Mouse (Mus musculus) yolk sac, embryonic 10.5 days (tissue): ENCODE results near the gene Gm3591.
"Not testable (repeated sequence)": the region's sequence is repeated elsewhere in the genome, so short reads cannot be mapped to it uniquely, and the experiment has no call there.

Experiments
- DNase-seq: peaks from one replicate; pipeline ENCODE4 v3.0.0-alpha.2; 2017; ENCODE audit warnings: low spot score

Gene Gm3591

DNA sequence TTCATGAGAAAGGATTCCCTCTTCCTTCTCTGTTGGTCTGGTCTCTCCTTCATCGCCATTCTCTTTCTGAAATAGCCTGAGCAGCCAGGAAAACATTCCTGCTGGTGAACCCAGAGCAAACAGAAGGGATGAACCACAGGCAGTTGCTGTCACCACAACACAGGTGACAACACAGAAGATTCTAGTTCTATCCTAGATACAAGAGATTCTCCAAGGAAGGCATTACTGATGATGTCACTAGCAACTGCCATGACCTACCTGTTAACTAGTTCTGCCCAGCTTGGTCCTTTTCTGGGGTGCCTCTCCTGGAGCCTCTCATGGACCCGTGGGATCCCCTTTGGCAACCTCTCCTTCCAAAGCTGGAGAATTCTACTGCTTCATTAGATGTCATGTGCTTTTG lies at the start of gene Gm3591:
Gene Gm3591, minus strand, starts transcription at position 101 of the 400 bp plus-strand sequence.
- not testable (repeated sequence) for DNase-seq

DNA sequence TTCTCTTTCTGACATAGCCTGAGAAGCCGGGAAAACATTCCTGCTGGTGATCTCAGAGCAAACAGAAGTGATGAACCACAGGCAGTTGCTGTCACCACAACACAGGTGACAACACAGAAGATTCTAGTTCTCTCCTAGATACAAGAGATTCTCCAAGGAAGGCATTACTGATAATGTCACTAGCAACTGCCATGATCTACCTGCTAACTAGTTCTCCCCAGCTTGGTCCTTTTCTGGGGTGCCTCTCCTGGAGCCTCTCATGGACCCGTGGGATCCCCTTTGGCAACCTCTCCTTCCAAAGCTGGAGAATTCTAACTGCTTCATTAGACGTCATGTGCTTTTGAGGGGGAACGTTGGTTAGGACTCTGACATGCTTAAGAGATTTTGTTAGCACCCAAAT lies 32.2 kb upstream of the Gm3591 start, which contains the start of gene Gm3594:
Gene Gm3594, minus strand, starts transcription at position 101 of the 400 bp plus-strand sequence.
- DNase-seq = not testable (repeated sequence)

DNA sequence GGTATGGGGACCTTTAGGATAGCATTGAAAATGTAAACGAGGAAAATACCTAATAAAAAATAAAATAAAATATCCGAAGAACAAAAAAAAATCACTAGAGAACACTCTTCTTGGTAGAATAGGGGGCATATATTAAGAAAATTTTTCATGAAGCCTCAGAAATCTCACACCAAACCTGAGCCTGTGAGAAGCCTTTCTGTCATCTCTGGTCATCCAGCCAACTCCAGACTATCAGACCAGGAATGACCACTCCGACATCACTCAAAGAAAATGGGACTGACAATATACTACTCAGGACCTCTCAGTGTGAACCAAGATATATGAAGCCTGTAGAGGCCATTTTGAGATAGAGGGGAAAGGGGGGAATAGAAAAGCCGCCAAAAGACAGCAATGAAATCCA lies 28.5 kb upstream of the Gm3591 start:
- DNase-seq = not testable (repeated sequence)

DNA sequence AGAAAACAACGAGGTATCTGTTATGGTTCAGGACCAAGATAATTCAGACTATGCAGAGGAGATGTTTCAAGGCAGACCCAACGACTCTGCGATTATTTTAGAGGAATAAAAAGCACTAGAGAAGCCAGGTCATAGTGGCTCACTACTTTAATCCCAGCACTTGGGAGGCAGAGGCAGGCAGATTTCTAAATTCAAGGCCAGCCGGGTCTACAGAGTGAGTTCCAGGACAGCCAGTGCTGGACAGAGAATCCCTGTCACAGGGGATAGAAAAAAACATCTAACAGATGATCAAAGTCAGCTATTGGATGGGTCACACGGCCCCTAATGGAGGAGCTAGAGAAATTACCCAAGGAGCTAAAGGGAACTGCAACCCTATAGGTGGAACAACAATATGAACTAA lies 27.9 kb upstream of the Gm3591 start:
- not testable (repeated sequence) for DNase-seq

DNA sequence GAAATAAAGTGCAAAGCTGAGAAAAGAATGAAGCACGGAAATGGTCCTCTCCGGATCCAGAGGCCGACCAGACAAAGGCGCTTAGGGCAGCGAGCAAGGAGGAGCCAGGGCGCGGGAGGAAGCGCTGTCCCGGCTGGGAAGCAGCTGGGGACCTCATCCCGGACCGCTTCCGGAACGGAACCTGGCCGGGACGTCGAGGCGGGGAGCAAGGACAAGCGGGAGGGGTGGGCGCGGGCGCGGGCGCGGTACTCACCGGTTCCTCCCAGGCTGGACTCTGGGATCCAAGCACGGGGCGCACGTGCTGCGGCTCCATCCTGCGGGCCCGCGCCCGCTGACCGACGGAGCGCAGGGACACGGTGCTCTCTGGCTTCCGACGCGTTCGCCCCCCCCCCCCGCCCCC lies 14.5 kb upstream of the Gm3591 start:
- DNase-seq = not testable (repeated sequence)

DNA sequence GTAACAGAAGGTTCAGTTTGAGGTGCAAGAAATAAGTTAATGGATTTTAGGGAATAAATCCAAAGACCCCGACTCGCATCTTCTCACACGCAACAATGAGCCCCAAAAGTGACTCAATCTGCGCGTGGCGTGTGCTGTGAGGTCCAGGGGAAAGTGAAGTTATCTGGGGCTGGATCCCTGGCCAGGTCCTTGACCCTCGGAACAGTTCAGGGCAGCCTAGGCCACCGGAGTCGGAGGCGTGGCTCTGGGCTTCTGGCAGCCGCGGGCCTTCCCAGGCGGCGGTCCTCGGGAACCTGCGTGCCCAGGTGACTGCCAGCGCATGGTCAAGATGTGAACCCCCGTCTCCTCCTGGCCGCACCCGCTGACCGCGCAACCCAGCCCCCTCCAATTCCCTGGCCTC lies 14.1 kb upstream of the Gm3591 start:
- DNase-seq = not testable (repeated sequence)

DNA sequence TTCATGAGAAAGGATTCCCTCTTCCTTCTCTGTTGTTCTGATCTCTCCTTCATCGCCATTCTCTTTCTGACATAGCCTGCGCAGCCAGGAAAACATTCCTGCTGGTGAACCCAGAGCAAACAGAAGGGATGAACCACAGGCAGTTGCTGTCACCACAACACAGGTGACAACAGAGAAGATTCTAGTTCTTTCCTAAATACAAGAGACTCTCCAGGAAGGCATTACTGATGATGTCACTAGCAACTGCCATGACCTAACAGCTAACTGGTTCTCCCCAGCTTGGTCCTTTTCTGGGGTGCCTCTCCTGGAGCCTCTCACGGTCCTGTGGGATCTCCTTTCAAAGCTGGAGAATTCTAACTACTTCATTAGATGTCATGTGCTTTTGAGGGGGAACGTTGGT lies 22.1 kb downstream of the Gm3591 start, which contains the start of gene Gm16440:
Gene Gm16440, minus strand, starts transcription at position 101 of the 400 bp plus-strand sequence.
- not testable (repeated sequence) for DNase-seq
